Mouse (Mus musculus) neural tube, embryonic 11.5 days (tissue): ENCODE measurements at regions not wholly inside any gene's neighbourhood (a gene's known extent, or its start where the extent isn't known, plus 50 kb on each side); places are given as distances from the start of the nearest gene placed in this dataset.

Experiments used
- ATAC-seq: fragments of 200-750 bp; cut with Nextera tagmentation; 2 replicates; pipeline ENCODE4 v1.8.0; 2017; ENCODE audit warnings: moderate number of reproducible peaks, mild to moderate bottlenecking, moderate TSS enrichment, moderate library complexity; ENCODE audit not compliant: insufficient read depth, low FRiP score, low TSS enrichment
- DNase-seq: peaks from one replicate; pipeline ENCODE4 v3.0.0-alpha.2; 2015; ENCODE audit warnings: low spot score
- H3K27ac ChIP-seq: fragments of 300-500 bp; sonication (generic); 2 replicates; pipeline ENCODE4 v1.5.1; 2014; ENCODE audit warnings: low read depth, mild to moderate bottlenecking, low read length
- H3K27me3 ChIP-seq: fragments of 300-500 bp; sonication (generic); 2 replicates; pipeline ENCODE4 v1.6.1; 2014; ENCODE audit warnings: mild to moderate bottlenecking, low read length, mixed read lengths; ENCODE audit not compliant: control insufficient read depth, insufficient read depth
- H3K36me3 ChIP-seq: fragments of 300-500 bp; sonication (generic); 2 replicates; pipeline ENCODE4 v1.6.1; 2014; ENCODE audit warnings: mild to moderate bottlenecking, low read length, moderate library complexity, mixed read lengths; ENCODE audit not compliant: control insufficient read depth, insufficient read depth
- H3K4me1 ChIP-seq: fragments of 300-500 bp; sonication (generic); 2 replicates; pipeline ENCODE4 v1.6.1; 2014; ENCODE audit warnings: low read length, mixed read lengths; ENCODE audit not compliant: control insufficient read depth, insufficient read depth
- H3K4me2 ChIP-seq: fragments of 300-500 bp; sonication (generic); 2 replicates; pipeline ENCODE4 v1.6.1; 2014; ENCODE audit warnings: low read depth, mild to moderate bottlenecking, moderate library complexity
- H3K4me3 ChIP-seq: fragments of 300-500 bp; sonication (generic); 2 replicates; pipeline ENCODE4 v1.5.1; 2014; ENCODE audit warnings: low read depth, low read length
- H3K9ac ChIP-seq: fragments of 300-500 bp; sonication (generic); 2 replicates; pipeline ENCODE4 v1.6.1; 2014; ENCODE audit warnings: mild to moderate bottlenecking, low read length
- H3K9me3 ChIP-seq: fragments of 300-500 bp; sonication (generic); 2 replicates; pipeline ENCODE4 v1.6.1; 2016; ENCODE audit warnings: low read length; ENCODE audit not compliant: control insufficient read depth
- WGBS: fragments of 180-500 bp; shearing (Covaris S2); extraction: QIAGEN DNeasy Blood & Tissue Kit; methylation state at CpG from one replicate; pipeline ENCODE4 v1.1.7; 2014; 5-methylcytosine and 5-hydroxymethylcytosine counted together

- Histone ChIP-seq H3K9me3 (no peaks in the 10 kb centered on the region), H3K4me2 (no peak overlapping the region), H3K9ac (no peak overlapping the region), H3K27ac (no peak overlapping the region), H3K36me3 (no peaks in the 10 kb centered on the region), H3K4me1 (0 out of 2 replicates have a peak, but pooled peaks cover 3% of the 10 kb centered on the region), H3K27me3 (no peaks in the 10 kb centered on the region), H3K4me3 (no peak overlapping the region)
- no peak for DNase-seq
- no peak for ATAC-seq
- WGBS: 62% methylated on average over 8 of the region's 8 CpGs
These were observed 404.8 kb upstream of the Alcam start for GRCm38 (mm10) chr16:52858441-52859209.

- Histone ChIP-seq H3K27me3 (no peaks in the 10 kb centered on the region), H3K4me3 (no peak overlapping the region), H3K9ac (no peak overlapping the region), H3K4me1 (no peaks in the 10 kb centered on the region), H3K27ac (no peak overlapping the region), H3K4me2 (no peak overlapping the region), H3K9me3 (no peaks in the 10 kb centered on the region), H3K36me3 (no peaks in the 10 kb centered on the region)
- DNase-seq: no peak
- 90% methylated on average over 2 of the region's 2 CpGs for WGBS
- ATAC-seq: no peak
These were observed 397.3 kb upstream of the Alcam start for GRCm38 (mm10) chr16:52851129-52851528.

- no peaks in the 10 kb centered on the region for H3K36me3 ChIP-seq
- H3K9me3 ChIP-seq: no peaks in the 10 kb centered on the region
- H3K4me2 ChIP-seq: no peak overlapping the region
- H3K4me1 ChIP-seq: no peaks in the 10 kb centered on the region
- DNase-seq (no peak), ATAC-seq (no peak)
- 44% methylated on average over 1 of the region's 1 CpGs for WGBS
- no peak overlapping the region for H3K4me3 ChIP-seq
- H3K9ac ChIP-seq: no peak overlapping the region
- no peaks in the 10 kb centered on the region for H3K27me3 ChIP-seq
- no peak overlapping the region for H3K27ac ChIP-seq
These were observed 365.1 kb upstream of the Alcam start for GRCm38 (mm10) chr16:52818976-52819375.

- no peaks in the 10 kb centered on the region for H3K27me3 ChIP-seq
- no peak overlapping the region for H3K27ac ChIP-seq
- no peak for ATAC-seq
- DNase-seq: no peak
- WGBS: 70% methylated on average over 3 of the region's 3 CpGs
- H3K4me2 ChIP-seq: no peak overlapping the region
- H3K4me1 ChIP-seq: no peaks in the 10 kb centered on the region
- no peak overlapping the region for H3K9ac ChIP-seq
- H3K9me3 ChIP-seq: no peaks in the 10 kb centered on the region
- no peak overlapping the region for H3K4me3 ChIP-seq
- no peaks in the 10 kb centered on the region for H3K36me3 ChIP-seq
These were observed 357.3 kb upstream of the Alcam start for GRCm38 (mm10) chr16:52811219-52811618.

- Histone ChIP-seq H3K9ac (no peak overlapping the region), H3K4me1 (no peaks in the 10 kb centered on the region), H3K27me3 (no peaks in the 10 kb centered on the region), H3K4me3 (no peak overlapping the region), H3K9me3 (no peaks in the 10 kb centered on the region), H3K36me3 (no peaks in the 10 kb centered on the region), H3K4me2 (no peak overlapping the region), H3K27ac (no peak overlapping the region)
- ATAC-seq (no peak), DNase-seq (no peak)
These were observed 350.5 kb upstream of the Alcam start for GRCm38 (mm10) chr16:52804365-52804764.

GRCm38 (mm10) chr16:52799715-52800392 is 346.0 kb upstream of the Alcam start:
- Histone ChIP-seq H3K9ac (no peak overlapping the region), H3K4me3 (no peak overlapping the region), H3K27ac (no peak overlapping the region), H3K36me3 (no peaks in the 10 kb centered on the region), H3K4me1 (no peaks in the 10 kb centered on the region), H3K9me3 (no peaks in the 10 kb centered on the region), H3K4me2 (no peak overlapping the region), H3K27me3 (no peaks in the 10 kb centered on the region)
- ATAC-seq (no peak), DNase-seq (no peak)
- 56% methylated on average over 4 of the region's 4 CpGs for WGBS

GRCm38 (mm10) chr16:52795184-52795583 is 341.3 kb upstream of the Alcam start:
- no peak overlapping the region for H3K4me2 ChIP-seq
- no peaks in the 10 kb centered on the region for H3K27me3 ChIP-seq
- ATAC-seq (no peak), DNase-seq (no peak)
- no peak overlapping the region for H3K9ac ChIP-seq
- no peaks in the 10 kb centered on the region for H3K9me3 ChIP-seq
- no peak overlapping the region for H3K4me3 ChIP-seq
- H3K36me3 ChIP-seq: no peaks in the 10 kb centered on the region
- no peaks in the 10 kb centered on the region for H3K4me1 ChIP-seq
- WGBS: 91% methylated on average over 1 of the region's 1 CpGs
- H3K27ac ChIP-seq: no peak overlapping the region

GRCm38 (mm10) chr16:52789946-52790345 is 336.1 kb upstream of the Alcam start:
- 73% methylated on average over 1 of the region's 1 CpGs for WGBS
- H3K4me3 ChIP-seq: no peak overlapping the region
- no peaks in the 10 kb centered on the region for H3K36me3 ChIP-seq
- ATAC-seq (no peak), DNase-seq (no peak)
- H3K4me2 ChIP-seq: no peak overlapping the region
- no peak overlapping the region for H3K9ac ChIP-seq
- no peak overlapping the region for H3K27ac ChIP-seq
- no peaks in the 10 kb centered on the region for H3K27me3 ChIP-seq
- H3K9me3 ChIP-seq: no peaks in the 10 kb centered on the region
- H3K4me1 ChIP-seq: no peaks in the 10 kb centered on the region

- H3K9me3 ChIP-seq: no peaks in the 10 kb centered on the region
- no peaks in the 10 kb centered on the region for H3K36me3 ChIP-seq
- H3K27me3 ChIP-seq: no peaks in the 10 kb centered on the region
- ATAC-seq: no peak
- H3K27ac ChIP-seq: no peak overlapping the region
- DNase-seq: no peak
- no peak overlapping the region for H3K4me3 ChIP-seq
- WGBS: 88% methylated on average over 3 of the region's 3 CpGs
- H3K4me2 ChIP-seq: no peak overlapping the region
- no peaks in the 10 kb centered on the region for H3K4me1 ChIP-seq
- no peak overlapping the region for H3K9ac ChIP-seq
These were observed 293.9 kb upstream of the Alcam start for GRCm38 (mm10) chr16:52747744-52748143.
